Mouse (Mus musculus) bone marrow macrophage, adult 2 months (primary cell): ENCODE measurements at regions not wholly inside any gene's neighbourhood (a gene's known extent, or its start where the extent isn't known, plus 50 kb on each side); places are given as distances from the start of the nearest gene placed in this dataset.

Experiments used
- H3K27ac ChIP-seq: 2 replicates; pipeline ENCODE4 v1.5.1; 2012; ENCODE audit warnings: low read depth, low read length; ENCODE audit not compliant: insufficient read depth
- H3K4me1 ChIP-seq: 2 replicates; pipeline ENCODE4 v1.6.1; 2012; ENCODE audit warnings: low read length; ENCODE audit not compliant: control insufficient read depth, insufficient read depth
- H3K4me3 ChIP-seq: 2 replicates; pipeline ENCODE4 v1.5.1; 2012; ENCODE audit warnings: mild to moderate bottlenecking, low read length, moderate library complexity; ENCODE audit not compliant: insufficient read depth
- CTCF ChIP-seq: IDR thresholded peaks from 2 replicates; pipeline ENCODE4 v1.5.1; 2012; ENCODE audit warnings: low read depth, mild to moderate bottlenecking, low read length, moderate library complexity
- POLR2A ChIP-seq: IDR thresholded peaks from 2 replicates; pipeline ENCODE4 v1.6.1; 2012; ENCODE audit warnings: mild to moderate bottlenecking, low read depth, low read length, borderline replicate concordance

DNA sequence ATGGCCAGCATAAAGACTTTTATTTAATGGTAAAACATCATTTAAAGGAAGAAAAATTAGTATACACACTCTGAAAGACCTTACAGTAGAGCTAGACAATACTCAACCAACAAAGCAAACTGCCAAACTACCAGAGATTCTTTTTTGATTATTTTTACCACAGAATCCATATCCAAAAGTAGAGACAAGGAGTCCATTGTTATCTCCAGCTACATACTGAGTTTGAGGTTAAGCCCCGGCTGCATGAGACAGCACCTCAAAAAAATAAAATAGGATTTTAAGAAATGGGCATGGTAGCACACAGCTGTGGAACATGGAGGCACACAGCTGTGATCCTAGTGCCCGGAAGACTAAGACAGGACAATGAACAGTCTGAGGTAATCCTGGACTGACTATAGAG, 293.4 kb downstream of the Sox4 start:
- Histone ChIP-seq H3K4me1 (no peaks in the 10 kb centered on the region), H3K4me3 (no peak overlapping the region), H3K27ac (no peak overlapping the region)
- TF ChIP-seq CTCF, result no peak
- TF ChIP-seq POLR2A, result no peak

DNA sequence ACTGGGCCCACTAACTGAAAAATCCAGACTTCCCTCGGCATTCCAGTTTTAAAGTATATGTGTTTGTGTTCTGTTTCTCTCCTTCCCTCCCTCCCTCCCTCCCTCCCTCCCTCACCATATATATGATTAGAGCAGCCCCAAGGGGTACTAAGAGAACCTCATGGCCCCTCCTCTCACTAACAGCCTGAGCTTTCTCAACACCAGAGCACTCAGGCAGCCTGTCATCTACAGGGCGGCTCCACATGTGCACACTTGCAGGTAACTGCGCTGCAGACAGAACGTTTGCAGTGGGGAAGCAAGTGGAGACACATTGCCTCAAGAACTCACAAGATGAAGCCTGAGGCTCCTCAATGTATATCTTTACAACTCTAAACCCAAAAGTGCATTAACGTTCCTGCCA, 294.9 kb downstream of the Sox4 start:
- TF ChIP-seq POLR2A, result no peak
- no peak for TF ChIP-seq CTCF
- Histone ChIP-seq H3K4me3 (no peak overlapping the region), H3K4me1 (no peaks in the 10 kb centered on the region), H3K27ac (no peak overlapping the region)

DNA sequence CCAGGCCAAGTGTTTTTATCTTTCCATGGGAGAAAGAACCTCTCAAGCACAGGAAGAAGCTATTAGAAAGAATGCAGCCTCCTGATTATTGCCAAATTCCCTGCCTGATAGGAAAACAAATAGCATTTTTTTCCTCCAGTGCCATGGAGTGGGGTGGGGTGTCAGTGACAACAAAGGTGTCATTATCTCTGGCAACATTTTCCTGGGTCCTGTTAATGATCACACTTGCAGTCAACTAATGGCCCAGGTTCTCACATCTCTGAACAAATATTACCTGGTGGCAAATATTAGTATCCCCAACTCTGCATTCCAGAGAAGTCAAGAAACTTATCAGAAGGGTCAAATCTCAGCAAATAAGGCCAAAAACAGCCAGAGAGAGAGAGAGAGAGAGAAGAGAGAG, 298.6 kb downstream of the Sox4 start:
- TF ChIP-seq POLR2A, result no peak
- no peak for TF ChIP-seq CTCF
- no peaks in the 10 kb centered on the region for H3K4me1 ChIP-seq
- no peak overlapping the region for H3K4me3 ChIP-seq
- H3K27ac ChIP-seq, result no peak overlapping the region

DNA sequence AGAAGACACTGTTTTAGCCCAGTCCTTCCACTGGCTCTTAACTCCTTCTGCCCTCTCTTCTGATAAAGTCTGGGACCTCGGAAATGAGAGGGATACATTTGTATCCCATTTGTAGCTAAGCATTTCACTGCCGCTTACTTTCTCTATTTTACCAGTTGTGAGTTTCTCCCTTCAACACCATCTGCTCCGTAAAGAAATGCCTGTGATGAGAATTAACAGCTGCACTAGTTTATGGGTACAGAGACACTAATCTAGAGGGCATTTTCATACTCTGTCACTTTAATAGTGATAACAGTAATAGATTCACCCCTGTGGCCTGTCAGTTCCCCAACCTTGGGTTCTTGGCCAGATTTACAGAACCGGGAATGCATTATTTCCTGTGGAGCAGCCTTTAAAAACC, 300.2 kb downstream of the Sox4 start:
- TF ChIP-seq CTCF, result no peak
- TF ChIP-seq POLR2A, result no peak
- H3K4me1 ChIP-seq, result no peaks in the 10 kb centered on the region

DNA sequence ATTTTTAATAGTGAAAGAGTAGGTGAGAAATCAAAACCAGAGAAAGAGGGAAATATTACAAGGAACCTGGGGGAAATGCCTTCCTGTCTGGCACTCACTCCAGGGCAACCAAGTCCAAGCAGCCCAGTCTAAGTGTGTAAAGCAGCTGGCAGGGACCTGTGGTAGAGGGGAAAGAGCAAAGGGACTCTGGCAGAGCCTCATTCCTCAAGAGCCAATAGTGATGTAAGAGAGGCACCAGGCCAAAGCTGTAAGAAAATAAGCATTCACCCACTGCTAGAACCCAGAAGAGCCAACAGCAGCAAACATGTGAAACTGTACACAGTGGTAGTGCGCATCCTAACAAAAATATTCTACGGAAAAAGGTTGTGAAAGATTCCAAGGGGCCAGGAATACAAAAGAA, 301.7 kb downstream of the Sox4 start:
- H3K4me3 ChIP-seq, result no peak overlapping the region
- no peak overlapping the region for H3K27ac ChIP-seq
- no peaks in the 10 kb centered on the region for H3K4me1 ChIP-seq
- TF ChIP-seq POLR2A (no peak), CTCF (no peak)

More for the DNA sequence above, 300.2 kb downstream of the Sox4 start:
- H3K27ac ChIP-seq, result no peak overlapping the region
- no peak overlapping the region for H3K4me3 ChIP-seq

DNA sequence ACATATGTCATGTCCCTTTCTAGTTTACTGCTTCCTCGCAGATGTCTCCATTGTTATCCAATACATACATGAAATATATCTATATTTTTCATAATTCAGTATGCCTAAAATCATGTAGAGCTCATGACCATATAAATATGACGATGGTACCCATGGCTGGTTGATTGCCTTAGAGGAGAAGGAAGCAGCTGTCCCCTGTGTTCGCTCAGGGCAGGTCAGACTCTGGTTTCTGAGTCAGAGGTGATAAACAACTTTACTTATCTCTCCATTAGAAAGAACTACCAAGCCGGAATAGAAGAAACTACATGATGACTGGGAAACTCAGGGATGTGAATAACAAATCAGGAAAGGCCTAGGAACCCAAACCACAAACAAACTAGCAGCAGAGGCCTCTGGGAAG, 307.6 kb downstream of the Sox4 start:
- Histone ChIP-seq H3K4me1 (no peaks in the 10 kb centered on the region), H3K27ac (no peak overlapping the region)
- TF ChIP-seq POLR2A, result no peak
- no peak for TF ChIP-seq CTCF

DNA sequence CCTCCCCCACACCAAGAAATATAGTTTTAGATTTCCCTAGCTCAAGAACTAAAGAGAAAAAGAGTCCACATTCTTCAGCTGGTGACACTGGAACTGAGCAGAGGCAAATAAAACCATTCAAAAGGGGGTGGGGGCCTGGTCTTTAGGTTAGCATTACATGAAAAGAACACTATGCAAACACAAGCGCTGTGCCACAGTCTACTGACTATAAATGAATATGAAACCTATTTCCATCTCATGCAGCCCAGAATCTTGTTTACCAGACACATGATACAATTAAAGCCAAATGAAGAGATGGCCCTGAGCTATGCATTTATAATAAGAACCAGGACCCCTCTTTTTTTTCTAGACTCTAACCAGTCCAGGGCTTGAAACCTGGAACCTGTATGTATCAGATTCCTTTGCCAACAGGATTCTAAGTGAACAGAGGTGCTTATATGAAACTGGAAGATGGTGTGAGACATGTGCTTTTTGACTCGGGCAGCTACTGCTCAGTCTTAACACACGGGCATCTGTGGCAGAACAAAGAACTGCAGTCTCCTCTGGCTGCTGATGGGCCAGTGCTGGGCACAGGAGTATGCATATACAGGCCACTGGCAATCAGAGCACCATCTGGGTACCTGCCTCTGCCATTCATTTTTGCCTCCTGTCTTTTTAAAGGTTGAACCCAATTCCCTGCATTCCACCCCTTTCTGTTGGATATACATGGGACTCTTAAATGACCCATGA, 308.5 kb downstream of the Sox4 start:
- TF ChIP-seq CTCF (no peak), POLR2A (no peak)
- Histone ChIP-seq H3K4me1 (no peaks in the 10 kb centered on the region), H3K27ac (no peak overlapping the region), H3K4me3 (no peak overlapping the region)

More for the DNA sequence above, 307.6 kb downstream of the Sox4 start:
- H3K4me3 ChIP-seq, result no peak overlapping the region

DNA sequence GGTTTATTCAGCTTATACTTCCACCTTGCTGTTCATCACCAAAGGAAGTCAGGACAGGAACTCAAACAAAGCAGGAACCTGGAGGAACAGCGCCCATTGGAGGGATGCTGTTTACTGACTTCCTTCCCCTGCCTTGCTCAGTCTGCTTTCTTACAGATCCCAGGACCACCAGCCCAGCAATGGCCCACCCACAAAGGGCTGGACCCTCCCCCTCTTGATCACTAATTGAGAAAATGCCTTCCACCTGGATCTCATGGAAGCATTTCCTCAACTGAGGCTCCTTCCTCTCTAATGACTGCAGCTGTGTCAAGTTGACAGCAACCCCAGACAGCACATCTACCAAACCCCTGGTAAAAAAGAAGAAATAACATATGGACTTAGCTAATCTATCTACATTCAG, 312.7 kb downstream of the Sox4 start:
- no peak overlapping the region for H3K4me3 ChIP-seq
- TF ChIP-seq CTCF, result no peak
- no peak for TF ChIP-seq POLR2A
- no peak overlapping the region for H3K27ac ChIP-seq
- no peaks in the 10 kb centered on the region for H3K4me1 ChIP-seq

DNA sequence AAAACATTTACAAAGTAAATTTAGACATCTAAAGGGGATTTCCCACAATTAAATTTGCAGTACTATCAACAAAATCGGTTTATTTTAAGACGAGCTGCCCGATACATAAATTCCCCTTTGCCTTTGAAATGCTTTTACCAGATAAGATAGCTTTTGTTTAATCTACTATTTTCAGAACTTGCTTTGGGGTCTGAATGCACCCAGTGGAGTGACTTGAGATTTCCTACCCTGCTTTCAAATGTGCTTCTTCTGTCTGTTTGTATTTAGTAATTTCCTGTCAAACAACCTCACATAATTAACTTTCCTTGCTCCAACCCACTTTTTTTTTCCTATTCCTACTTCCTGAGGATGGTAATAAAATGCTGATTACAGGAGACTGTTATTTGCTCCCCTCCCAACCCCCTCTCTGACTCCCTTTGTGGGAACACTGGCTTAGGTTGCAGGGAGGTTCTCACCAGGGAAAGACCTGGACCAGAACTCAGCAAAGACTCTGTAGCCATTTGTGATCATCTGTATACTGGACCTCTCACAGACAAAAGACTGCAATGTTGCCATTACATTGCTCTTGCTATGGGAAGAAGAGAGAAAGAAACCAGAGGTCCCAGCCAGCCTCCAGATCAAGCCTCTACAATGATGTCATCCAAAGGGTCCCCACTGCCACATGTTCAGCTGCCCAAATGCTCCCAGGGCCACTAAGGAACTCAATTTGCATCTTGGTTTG, 318.1 kb downstream of the Sox4 start:
- Histone ChIP-seq H3K27ac (no peak overlapping the region), H3K4me3 (no peak overlapping the region), H3K4me1 (peaks cover 5% of the 10 kb centered on the region)
- TF ChIP-seq POLR2A, result no peak
- TF ChIP-seq CTCF, result no peak

DNA sequence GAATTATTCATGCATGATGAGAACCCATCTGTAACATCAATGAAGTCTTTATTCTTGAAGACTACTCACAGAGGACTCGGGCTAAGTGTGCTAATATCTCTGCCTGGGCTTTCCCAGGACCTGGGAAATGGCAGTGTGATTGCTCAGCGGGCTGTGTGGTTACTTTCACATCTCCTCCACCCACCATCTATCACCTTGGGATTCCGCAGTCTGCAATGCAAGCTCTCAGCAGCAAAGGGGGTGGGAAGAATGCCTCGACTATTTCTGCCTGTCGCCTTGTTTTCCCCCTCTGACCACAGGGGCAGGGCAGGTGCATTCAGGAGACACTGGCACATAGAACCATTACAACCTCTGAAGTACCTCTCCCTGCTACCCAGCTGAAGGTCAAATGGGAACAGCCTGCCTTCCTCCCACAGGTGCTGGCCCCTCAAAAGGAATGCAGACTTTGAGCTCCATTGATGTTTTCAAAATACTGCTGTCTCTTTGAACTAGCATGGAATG, 319.9 kb downstream of the Sox4 start:
- Histone ChIP-seq H3K4me3 (no peak overlapping the region), H3K4me1 (peaks cover 5% of the 10 kb centered on the region), H3K27ac (no peak overlapping the region)
- TF ChIP-seq POLR2A, result no peak
- TF ChIP-seq CTCF, result no peak
